Mouse (Mus musculus): ENCODE data around the gene Stxbp2. TPM values are rescaled to one million over a fixed set of nuclear protein-coding genes. Genes with fewer than 3 reads are reported as not detected.

Gene Stxbp2
- polyA plus RNA-seq, 1 experiment from 2014 or later = 106 TPM

Other genes starting within 250 kb of the Stxbp2 start
- 8.6 and 10.7 TPM in 2 replicates for gene Arhgef18, start 237.9 kb upstream of the Stxbp2 start, polyA plus RNA-seq (2014; fragmentation: Nextera tagmentation; extraction: Ambion mirVana)
- gene Pex11g, start 163.3 kb upstream of the Stxbp2 start, polyA plus RNA-seq (2014; fragmentation: Nextera tagmentation; extraction: Ambion mirVana) = 4.2 and 5.1 TPM in 2 replicates
- gene Tex45, start 160.1 kb upstream of the Stxbp2 start, polyA plus RNA-seq (2014; fragmentation: Nextera tagmentation; extraction: Ambion mirVana) = 0.12 TPM in 1 of 2 replicates, not detected in the other
- gene Zfp358, start 137.8 kb upstream of the Stxbp2 start, polyA plus RNA-seq (2014; fragmentation: Nextera tagmentation; extraction: Ambion mirVana) = 20.6 and 22.7 TPM in 2 replicates
- 37.3 and 41.8 TPM in 2 replicates for gene Mcoln1, start 130.5 kb upstream of the Stxbp2 start, polyA plus RNA-seq (2014; fragmentation: Nextera tagmentation; extraction: Ambion mirVana)
- 25.7 and 26.7 TPM in 2 replicates for gene Pnpla6, start 115.6 kb upstream of the Stxbp2 start, polyA plus RNA-seq (2014; fragmentation: Nextera tagmentation; extraction: Ambion mirVana)
- 3.8 and 4.5 TPM in 2 replicates for gene C330021F23Rik, start 63.0 kb upstream of the Stxbp2 start, polyA plus RNA-seq (2014; fragmentation: Nextera tagmentation; extraction: Ambion mirVana)
- 19.7 and 21.5 TPM in 2 replicates for gene Camsap3, start 43.7 kb upstream of the Stxbp2 start, polyA plus RNA-seq (2014; fragmentation: Nextera tagmentation; extraction: Ambion mirVana)
- 56.4 and 61.5 TPM in 2 replicates for gene Xab2, start 9.6 kb upstream of the Stxbp2 start, polyA plus RNA-seq (2014; fragmentation: Nextera tagmentation; extraction: Ambion mirVana)
- gene Pet100, start 9.4 kb upstream of the Stxbp2 start, polyA plus RNA-seq (2014; fragmentation: Nextera tagmentation; extraction: Ambion mirVana) = 95.1 and 95.4 TPM in 2 replicates
- 0.12 TPM in 1 of 2 replicates, not detected in the other for gene Pcp2, start 5.4 kb upstream of the Stxbp2 start, polyA plus RNA-seq (2014; fragmentation: Nextera tagmentation; extraction: Ambion mirVana)
- 0.22 TPM in 1 of 2 replicates, not detected in the other for gene Retn, start 24.8 kb downstream of the Stxbp2 start, polyA plus RNA-seq (2014; fragmentation: Nextera tagmentation; extraction: Ambion mirVana)
- gene Mcemp1, start 34.8 kb downstream of the Stxbp2 start, polyA plus RNA-seq (2014; fragmentation: Nextera tagmentation; extraction: Ambion mirVana) = 0.12 and 0.47 TPM in 2 replicates
- 16.7 and 16.8 TPM in 2 replicates for gene Fcor, start 41.4 kb downstream of the Stxbp2 start, polyA plus RNA-seq (2014; fragmentation: Nextera tagmentation; extraction: Ambion mirVana)
- gene Trappc5, start 45.3 kb downstream of the Stxbp2 start, polyA plus RNA-seq (2014; fragmentation: Nextera tagmentation; extraction: Ambion mirVana) = 34.0 TPM in 2 replicates
- 0.08 and 0.11 TPM in 2 replicates for gene Fcer2a, start 63.2 kb downstream of the Stxbp2 start, polyA plus RNA-seq (2014; fragmentation: Nextera tagmentation; extraction: Ambion mirVana)
- gene Clec4g, start 89.7 kb downstream of the Stxbp2 start, polyA plus RNA-seq (2014; fragmentation: Nextera tagmentation; extraction: Ambion mirVana) = not detected in 2 replicates
- gene Cd209a, start 118.0 kb downstream of the Stxbp2 start, polyA plus RNA-seq (2014; fragmentation: Nextera tagmentation; extraction: Ambion mirVana) = not detected in 2 replicates
- gene Cd209e, start 223.4 kb downstream of the Stxbp2 start, polyA plus RNA-seq (2014; fragmentation: Nextera tagmentation; extraction: Ambion mirVana) = not detected in 2 replicates
- gene Cd209d, start 247.6 kb downstream of the Stxbp2 start, polyA plus RNA-seq (2014; fragmentation: Nextera tagmentation; extraction: Ambion mirVana) = not detected in 2 replicates